Mouse (Mus musculus) stomach, postnatal 0 days (tissue): Measurements from ENCODE around the gene Cox19.

ENCODE experiments used
- CTCF ChIP-seq: IDR thresholded peaks from 2 replicates; pipeline ENCODE4 v1.5.1; 2016; ENCODE audit warnings: antibody characterized with exemption, low read depth, mild to moderate bottlenecking, moderate library complexity
- EP300 ChIP-seq: optimal IDR thresholded peaks from 2 replicates; pipeline ENCODE3; 2016; ENCODE audit warnings: antibody characterized with exemption

DNA sequence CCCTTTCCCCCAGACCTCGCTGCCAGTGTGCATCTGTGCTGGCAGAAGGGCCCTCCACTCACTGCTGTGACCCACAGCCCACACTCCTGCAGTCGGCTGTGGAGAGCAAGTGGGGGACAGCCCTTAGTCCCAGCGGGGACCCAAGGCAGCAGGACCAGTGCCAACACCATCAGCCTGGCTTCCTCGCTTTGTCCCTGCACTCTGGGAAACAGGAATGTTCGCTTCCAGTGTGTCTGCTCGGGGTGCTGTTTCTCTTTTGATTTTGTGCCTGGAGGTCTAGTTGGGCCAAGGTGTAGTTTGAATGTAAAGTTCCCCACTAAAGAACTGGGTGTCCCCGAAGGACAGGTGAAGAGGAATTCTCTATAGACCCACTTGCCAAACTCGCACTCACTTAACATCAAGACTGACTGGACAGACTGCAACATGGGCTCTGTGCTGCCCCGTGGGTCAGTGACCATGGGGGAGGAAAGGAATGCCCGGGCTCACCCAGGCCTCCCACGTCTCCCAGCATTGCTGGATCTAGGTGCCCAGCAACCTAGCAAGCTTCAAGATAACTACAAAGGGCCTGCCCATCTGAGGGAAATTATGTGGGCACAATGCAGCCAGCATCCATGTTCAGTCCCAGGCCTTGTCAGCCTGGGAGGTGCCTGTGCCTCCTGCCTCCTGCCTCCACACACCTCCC is 40.2 kb upstream of the Cox19 start:
- TF ChIP-seq CTCF: no peak
- no peak for TF ChIP-seq EP300
